Mouse (Mus musculus) right cerebral cortex, postnatal 4 days (tissue): Measurements from ENCODE around the gene Vmn2r42.
"Not testable (repeated sequence)": the region's sequence is repeated elsewhere in the genome, so short reads cannot be mapped to it uniquely, and the experiment has no call there.

Source experiments
- DNase-seq: peaks from one replicate; pipeline ENCODE4 v3.0.0-alpha.2; 2022

Vmn2r42 gene

DNA sequence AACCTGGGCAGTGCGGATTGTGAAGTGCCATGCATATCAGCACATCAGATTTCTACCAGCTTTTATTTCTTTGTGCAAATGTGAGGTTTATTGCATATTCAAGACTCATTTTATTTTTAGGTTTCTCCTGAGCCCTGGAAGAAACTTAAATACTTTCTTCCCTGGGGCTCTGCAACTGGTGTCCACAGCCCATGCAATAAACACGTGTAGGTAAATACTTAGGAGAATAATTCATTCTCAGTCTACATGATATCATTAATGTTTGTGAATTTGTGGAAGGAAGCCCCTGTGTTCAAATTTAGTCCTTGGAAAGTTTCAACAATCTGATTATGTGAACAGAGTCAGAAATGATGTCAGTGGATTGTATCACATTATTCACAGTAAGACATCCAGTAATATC, at the start of gene Vmn2r42:
TSS of gene Vmn2r42 (minus strand) at position 101 of the 400 bp plus-strand sequence.
- not testable (repeated sequence) for DNase-seq

DNA sequence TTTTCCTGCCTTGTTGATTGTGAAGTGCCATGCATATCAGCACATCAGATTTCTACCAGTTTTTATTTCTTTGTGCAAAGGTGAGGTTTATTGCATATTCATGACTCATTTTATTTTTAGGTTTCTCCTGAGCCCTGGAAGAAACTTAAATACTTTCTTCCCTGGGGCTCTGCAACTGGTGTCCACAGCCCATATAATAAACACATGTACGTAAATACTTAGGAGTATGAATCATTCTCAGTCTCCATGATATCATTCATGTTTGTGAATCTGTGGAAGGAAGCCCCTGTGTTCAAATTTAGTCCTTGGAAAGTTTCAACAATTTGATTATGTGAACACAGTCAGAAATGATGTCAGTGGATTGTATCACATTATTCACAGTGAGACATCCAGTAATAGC, 38.6 kb downstream of the Vmn2r42 start, which contains the start of gene Vmn2r41:
TSS of gene Vmn2r41 (minus strand) at position 101 of the 400 bp plus-strand sequence.
- DNase-seq, result not testable (repeated sequence)
